Mouse (Mus musculus): ENCODE data around the gene Gtf2ird2.
A peak's percentile ranks its signal among the peaks of the same experiment; 100 is the strongest.

Gene Gtf2ird2

DNA sequence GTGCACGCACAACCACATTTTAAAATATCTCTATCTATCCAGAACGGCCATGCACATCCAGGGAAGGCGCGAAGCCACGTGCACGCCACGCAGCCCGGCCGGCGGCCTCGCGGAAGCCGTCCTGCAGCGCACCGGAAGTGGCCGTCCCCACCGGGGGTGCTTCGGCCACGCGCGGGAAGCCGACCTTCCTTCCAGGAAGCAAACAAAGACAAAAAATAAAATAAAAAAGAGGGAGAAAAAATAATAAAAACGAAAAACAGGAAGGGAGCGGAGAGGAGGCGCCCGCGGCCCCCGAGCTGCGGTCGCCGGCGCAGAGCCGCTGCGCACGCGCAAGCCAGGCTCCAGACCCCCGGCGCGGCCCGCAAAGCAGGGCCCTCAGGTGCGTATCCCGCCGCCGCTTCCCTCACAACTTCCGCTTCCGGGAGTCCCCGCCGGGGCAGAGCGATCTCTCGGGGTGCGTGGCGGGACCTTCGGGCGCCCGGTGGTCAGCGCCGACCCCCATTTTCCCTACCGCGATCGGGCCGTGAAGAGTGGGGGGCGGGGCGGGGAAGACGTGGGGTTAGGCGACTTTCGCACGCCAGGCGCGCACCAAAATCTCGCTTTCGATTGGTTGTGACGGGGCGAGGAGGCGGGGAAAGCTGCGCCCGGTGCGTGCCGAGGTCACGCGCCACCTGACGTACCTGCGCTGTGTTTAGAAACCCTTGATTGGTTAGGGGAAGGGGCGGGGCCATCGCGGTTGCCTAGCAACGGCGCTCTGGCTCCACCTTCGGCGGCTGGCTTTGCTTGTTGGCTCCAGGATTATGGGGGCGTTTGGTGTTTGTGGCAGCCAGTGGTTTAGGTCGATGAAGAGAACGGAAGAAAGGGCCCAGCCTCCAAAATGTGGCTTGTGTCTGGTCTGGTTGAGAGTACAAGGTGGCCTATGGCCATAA, at the start of gene Gtf2ird2:
TSS of gene Gtf2ird2 (plus strand) at position 140 of the 929 bp plus-strand sequence.
- DNase-seq (ENCODE audit: low spot score), result peak; percentile 97

DNA sequence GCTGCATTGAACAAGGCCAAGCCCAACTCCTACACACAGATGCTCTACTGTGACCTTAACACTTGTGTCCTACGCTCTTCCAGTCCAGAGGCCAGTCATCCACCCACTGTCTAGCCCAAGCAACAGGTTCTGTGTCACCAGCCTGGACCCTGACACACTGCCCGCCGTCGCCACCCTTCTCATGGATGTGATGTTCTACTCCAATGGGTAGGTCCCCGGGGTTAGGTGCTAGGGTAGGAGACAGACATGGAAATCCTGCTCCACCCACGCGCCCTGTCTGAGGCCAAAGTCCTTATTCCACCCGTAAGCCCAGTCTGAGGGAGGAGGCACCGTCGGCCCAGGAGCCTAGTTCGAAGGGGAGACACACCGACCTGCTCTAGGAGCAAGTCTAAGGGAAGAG, 47.8 kb upstream of the Gtf2ird2 start:
- DNase-seq (ENCODE audit: low spot score), result no peak

DNA sequence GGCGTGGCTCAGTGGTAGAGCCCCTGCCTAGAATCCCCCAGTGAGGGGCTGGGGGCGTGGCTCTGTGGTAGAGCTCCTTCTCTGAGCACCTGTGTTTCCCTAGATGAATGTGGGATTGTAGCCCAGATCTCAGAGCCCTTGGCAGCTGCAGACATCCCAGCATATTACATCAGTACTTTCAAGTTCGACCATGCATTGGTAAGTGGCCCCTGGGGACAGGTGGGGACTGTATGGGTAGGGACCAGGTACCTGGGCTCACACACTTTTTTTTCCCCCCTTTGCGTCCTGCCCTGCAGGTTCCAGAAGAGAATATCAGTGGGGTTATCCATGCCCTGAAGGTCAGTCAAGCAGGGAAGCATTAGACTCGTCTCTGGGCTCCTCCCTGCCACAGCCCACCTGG, 45.9 kb upstream of the Gtf2ird2 start:
- DNase-seq (ENCODE audit: low spot score), result no peak

DNA sequence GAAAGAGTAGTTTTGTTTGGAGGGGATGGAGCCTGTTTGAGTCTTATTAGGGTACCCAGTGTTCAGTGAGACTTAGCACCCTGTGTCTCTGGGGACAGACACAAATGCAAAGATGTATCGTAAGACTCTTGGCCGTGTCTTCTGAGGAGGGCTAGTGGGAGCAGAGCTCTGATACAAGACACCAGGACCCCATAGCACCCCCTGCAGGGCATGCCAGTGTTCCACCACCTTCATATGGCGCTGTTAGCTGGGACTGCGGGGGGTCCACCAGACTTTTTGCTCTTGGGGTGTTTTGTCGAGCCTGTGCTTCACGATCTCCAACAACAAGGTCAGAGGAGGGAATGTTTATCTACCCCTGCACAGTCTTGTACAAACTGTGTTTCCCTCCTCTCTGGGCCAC, 44.4 kb upstream of the Gtf2ird2 start:
- DNase-seq (ENCODE audit: low spot score), result no peak

DNA sequence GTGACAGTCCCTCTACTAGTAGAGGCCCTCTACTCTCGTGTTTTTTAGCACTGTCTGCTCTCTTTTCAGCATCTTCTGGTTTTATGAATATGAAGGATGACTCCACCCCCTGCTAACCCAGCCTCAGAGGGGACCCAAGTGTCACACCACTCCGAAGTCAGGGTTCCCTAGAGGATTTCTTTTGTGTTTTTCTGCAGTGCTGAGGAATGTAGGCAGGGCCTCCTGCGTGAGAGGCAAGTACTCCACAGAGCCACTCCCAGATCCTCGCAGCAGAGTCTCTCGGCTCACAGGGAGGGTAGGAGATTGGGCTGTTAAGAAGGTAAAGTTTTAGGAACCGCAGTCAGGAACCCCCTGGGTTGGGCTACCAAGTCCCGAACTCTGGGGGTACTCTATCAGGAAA, 42.6 kb upstream of the Gtf2ird2 start:
- no peak for DNase-seq (ENCODE audit: low spot score)

DNA sequence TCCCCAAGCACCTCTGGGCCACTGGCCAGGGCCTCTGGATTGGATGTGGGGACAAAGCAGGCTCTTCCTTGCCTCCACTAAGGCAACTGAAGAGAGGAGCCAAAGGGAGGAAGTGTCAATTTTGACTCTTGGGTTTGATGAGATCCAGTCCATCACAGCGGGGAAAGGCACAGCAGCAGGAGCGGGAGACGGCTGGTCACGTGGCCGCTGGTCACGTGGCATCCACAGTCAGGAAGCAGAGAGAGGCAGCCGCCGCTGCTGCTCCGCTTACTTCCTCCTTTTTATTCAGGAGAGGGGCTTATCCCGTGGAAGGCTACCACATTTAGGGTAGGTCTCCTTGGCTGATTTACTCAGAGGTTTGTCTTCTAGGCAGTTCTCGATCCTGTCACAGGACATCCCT, 41.4 kb upstream of the Gtf2ird2 start:
- no peak for DNase-seq (ENCODE audit: low spot score)

DNA sequence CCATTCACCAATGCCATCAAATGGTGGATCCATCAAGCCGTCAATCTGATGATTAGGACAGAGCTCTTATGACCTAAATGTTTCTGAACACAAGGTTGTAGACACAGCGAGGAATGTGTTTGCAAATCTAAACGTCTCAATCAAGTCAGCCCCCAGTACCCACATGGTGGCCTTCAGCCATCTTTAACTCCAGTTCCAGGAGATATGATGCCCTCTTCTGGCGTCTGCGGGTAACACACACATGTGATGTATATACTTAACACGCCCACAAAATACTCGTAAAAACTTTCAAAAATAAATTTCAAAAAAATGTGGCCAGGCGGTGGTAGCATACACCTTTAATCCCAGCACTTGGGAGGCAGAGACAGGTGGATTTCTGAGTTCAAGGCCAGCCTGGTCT, 38.8 kb upstream of the Gtf2ird2 start:
- no peak for DNase-seq (ENCODE audit: low spot score)

DNA sequence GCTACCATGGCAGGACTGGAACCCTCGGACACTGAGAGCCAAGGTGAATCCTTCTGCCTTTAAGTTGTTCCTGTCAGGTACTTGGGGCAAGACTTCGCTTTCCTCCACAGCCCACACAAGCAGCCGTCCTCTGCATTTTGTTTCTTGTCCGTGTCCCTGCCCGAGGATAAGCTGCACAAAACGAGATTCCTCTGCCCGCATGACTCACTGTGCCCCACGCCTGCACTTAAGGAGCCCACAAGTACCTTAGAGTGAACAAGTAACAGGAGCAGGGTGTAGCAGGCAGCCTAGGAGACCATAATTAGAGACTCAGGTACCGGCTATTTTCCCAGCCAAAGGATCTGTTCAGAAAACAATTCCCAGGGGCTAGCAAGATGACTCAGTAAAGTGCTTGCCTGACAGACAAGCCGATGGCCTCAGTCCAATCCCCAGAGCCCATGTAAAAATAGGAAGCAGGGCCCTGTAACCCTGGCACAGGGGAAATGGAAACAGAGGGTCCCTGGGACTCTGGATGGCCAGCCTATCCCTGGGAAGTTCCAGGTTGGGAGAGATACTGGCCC, 36.5 kb upstream of the Gtf2ird2 start:
- DNase-seq (ENCODE audit: low spot score), result no peak

DNA sequence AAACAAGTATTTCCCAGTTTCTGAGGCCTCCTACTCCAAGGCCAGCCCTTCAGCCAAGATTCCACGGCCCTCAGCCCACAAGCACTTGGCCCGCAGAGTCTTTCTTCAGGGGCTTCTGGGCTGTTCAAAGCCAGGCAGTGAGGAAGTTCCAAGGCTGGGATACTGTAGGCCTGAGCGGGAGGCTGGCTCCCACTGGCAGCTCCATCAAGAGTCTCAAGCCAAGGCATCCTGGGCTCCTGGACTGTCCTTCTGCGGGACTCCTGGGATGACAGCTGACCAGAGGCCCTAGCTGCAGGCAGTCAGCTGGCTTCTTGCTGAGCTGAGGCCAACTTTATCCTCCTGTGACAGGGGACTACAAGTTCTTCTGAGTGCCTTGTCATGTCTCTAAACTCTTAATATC, 35.7 kb upstream of the Gtf2ird2 start:
- DNase-seq (ENCODE audit: low spot score), result no peak

DNA sequence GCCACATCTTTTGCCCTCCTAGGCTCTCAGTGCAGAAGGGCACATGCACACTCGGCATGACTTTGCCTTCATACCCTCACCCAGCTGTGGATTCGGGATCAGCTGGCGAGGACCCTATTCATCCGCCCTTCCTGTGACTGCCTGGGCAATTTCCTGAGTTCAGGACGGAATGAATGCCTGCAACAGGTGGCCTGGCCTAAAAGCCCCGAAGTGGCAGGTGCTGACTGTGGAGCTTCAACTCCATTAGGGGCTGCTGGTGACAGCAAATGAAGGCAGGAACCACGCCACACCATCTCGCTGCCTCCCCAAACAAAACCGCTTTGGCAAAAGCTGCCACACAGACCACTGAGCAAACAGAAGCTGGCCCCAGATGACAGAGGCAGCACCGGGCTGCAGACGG, 31.9 kb upstream of the Gtf2ird2 start:
- DNase-seq (ENCODE audit: low spot score), result no peak

DNA sequence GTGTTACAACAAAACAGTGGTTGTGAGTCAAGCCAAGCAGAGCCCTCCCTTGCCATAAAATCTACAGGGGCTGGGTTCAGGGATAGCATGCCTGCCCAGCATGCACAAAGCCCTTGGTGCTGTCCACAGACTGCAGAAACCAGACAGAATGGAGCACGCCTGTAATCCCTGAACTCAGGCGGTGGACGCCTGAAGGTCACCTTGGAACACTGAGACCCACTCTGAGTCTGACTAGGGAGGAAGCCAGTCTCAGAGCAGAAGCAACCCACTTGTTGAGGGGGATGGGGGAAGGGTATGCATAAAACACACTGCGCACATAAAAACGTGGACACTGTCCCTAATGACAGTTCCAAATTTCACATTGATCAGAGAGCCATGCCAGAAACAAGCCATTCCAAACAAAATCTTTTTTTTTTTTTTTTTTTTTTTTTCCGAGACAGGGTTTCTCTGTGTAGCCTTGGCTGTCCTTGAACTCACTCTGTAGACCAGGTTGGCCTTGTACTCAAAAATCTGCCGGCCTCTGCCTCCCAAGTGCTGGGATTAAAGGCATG, 27.8 kb upstream of the Gtf2ird2 start:
- DNase-seq (ENCODE audit: low spot score), result no peak

DNA sequence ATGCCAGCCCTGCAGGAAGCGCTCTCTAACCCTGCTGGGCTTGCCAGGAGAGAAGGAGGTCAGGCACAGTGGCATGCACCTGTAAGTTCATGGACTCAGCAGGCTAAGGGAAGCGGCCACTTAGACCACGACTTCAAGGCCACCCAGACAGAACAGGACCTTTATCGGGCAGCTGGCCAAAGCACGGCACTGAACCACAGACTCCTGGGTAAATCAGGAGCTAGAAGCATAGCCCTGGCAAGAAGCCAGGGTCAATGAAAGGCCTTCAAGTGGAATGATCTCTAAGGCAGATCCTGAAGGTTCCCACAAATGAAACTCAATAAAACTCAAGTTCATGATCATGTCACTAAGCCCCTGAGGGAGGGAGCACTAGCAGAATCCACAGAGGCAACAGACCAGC, 19.1 kb upstream of the Gtf2ird2 start:
- DNase-seq (ENCODE audit: low spot score), result no peak

DNA sequence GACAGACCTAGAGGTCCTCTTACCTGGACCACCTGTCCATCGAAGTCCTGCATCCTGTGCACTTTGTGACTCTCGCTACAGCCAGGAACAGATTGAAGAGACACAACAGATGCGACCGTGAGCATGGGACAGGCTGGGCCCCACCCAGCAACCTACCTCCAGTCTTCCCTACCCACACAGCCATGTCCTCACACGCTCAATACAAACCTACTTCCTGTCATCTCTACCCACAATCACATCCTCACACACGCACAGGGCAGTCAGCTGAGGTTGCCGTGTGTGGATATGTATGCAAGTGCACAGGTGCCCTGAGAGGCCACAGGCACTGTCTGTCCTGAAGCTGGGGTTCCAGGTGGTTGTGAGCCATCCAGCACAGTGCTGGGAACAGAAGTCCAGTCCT, 17.2 kb upstream of the Gtf2ird2 start:
- no peak for DNase-seq (ENCODE audit: low spot score)

DNA sequence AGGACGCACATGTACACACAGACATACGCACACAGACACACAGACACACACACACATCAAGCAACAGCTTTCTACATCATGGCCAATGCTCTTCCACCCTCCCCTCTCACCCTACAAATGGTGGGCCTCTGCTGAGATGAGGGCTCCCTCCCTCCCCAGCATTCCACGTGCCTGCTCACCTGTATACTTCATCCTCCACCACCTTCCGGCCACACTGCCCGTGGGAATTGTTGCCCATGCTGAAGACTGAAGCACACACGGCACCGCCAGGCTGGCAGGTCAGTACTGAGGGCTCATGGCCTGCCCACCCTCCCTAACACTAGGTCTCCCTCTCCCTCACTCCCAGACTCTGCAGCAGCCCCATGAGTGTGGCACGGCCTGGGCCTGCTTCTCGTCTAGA, 15.8 kb upstream of the Gtf2ird2 start:
- no peak for DNase-seq (ENCODE audit: low spot score)

DNA sequence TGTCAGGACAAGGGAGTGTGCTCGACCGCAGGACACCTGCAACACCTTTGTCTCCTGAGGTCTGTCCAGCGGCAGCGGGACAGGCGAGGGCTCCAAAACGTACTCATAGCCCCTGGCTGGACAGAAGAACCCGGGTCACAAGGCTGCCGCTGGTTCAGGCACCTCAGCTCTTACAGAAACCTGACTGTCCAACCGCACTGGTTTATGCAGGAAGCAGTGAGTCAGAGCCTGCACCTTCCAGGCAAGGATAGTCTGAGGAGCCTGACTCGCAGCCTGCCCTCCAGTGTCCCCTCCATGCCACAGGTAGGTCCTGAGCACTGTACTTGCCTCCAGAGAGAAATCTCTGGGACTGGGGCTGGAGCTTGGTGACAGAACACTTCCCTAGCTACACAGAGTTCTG, 14.6 kb upstream of the Gtf2ird2 start:
- no peak for DNase-seq (ENCODE audit: low spot score)

DNA sequence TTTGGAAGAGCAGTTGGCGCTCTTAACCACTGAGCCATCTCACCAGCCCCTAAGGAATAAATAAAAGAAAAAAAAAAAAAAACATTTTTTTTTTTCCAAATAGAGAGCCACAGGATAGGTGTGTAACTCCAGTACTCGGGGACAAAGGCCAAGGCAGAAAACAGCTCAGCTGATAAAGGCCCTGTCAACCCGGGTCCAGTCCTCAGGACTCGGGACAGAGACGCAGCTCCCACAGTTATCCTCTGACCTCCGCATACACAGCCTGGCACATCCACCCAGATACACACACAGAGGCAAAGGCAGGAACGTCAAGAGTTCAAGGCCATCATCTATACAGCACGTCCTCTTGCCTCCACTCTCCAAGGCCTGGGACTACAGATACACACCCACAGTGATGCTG, 13.7 kb upstream of the Gtf2ird2 start:
- DNase-seq (ENCODE audit: low spot score), result no peak

DNA sequence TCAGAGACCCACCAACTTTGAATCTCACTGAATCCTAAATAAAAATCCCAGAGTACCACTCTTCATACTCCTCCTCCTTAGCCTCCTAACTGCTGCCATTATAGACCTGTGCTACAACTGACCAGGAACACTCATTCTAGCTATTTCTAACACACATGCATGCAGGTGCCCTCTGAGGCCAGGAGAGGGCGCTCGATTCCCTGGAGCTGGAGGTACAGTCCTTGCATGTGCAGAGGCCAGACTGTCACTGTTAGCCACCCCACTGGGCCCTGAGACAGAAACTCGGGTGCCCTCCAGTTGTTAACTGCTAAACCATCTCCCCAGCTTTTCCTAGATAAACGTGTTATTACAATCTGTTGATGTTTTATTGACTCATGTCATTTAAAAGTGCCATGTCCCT, 10.6 kb upstream of the Gtf2ird2 start:
- DNase-seq (ENCODE audit: low spot score), result peak; percentile 16

DNA sequence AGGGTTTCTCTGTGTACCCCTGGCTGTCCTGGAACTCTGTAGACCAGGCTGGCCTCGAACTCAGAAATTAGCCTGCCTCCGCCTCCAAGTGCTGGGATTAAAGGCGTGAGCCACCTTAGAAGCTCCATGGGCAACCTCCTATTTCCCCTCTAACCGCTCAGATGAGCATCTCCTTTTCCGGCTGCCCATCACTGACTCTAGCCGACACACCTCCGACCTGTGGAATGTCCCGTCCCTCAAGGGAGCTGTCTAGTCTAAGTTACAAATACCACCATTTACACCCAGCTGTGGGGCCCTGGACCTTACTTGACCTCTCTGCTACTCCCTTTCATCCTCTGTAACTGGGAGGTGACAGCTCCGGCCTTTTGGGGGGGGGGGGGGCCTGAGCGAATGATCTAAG, 8.1 kb upstream of the Gtf2ird2 start:
- no peak for DNase-seq (ENCODE audit: low spot score)

DNA sequence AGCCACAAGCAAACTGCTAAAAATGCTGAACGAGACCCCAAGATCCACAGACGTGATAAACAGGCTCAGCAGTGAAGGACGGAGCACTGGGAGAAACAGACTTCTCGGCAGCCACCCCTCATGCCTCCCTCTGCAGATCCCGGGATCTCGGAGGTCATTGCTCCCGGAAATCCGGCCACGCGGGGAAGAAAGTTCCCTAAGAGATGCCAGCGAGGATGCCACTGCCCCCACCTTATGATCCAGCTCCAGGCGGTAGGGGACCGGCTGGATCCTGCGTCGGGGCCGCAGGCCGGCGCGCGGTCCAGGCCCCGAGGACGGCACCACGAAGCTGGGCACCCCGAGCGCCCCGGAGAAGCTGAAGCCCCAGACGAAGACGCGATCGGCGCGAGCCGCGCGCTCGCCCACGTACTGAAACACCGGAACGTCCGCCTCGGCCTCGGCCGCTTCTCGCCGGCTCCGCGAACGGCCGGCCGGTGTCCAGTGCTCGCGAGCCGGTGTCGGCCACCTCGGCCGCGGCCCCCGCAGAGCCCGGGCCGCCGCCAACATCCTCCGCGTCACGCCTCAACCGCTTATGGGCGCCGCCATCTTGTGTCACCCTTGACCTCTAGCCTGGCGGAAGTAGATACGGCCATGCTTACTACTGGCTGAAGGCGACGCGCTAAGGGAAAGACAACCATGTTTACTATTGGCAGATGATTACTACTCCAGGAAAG, 7.5 kb upstream of the Gtf2ird2 start, which contains the start of gene Rcc1l:
TSS of gene Rcc1l (minus strand) at position 606 of the 713 bp plus-strand sequence.
- peak; percentile 68 for DNase-seq (ENCODE audit: low spot score)

DNA sequence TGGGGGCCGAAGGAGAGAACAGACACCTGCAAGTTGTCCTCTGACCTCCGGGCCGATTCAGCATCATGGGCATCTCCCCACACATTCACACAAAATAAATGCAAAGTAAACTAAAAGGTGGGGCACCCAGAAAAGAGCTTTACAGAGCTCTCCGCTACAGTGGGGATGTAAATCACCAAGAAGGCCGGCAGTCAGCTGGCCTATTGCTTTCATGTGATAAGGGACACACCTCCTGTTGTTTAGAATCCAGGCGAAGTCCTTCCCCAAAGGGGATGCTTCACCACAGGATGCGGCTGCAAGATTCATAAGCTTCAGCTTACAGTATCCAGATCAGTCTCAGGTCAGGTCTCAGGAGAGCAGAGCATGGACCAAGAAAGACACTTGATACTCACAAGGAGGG, 5.3 kb upstream of the Gtf2ird2 start:
- no peak for DNase-seq (ENCODE audit: low spot score)

DNA sequence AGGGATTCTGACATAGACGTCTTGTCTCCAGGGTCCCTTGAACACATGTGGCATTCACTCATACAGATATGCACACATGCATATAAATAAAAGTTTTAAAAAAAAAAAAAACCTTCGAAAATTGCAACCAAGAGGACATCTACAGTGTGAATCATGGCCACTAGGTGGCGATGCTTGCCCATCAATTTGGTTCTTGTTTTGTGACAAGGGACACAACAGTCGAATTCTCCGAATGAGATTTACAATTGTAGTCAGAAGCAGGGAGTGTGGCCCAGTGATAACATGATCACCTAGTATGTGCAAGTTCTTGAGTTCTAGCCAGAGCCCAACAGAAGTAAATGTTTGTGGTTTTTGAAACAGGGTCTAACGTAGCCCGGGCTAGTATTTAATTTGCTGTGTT, 3.9 kb upstream of the Gtf2ird2 start:
- peak; percentile 69 for DNase-seq (ENCODE audit: low spot score)

DNA sequence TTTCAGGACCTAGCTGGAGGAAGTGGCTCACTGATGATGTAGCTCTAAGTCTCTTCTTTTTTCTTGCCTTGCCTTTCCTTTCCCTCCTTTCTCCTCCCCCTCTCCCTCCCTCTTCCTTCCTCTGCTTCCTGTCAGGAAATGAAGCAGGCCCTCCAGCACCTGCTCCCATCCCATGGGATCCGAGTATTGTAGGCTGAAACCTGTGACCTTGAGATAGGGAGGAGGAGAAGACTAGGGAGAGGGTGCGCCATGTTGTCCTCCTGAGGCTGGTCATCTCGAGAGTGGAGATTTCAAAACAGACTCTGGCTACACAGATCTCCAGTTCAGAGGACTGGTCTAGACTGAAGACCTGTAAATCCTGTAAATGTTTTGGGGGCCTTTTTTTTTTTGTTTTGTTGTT, 1.6 kb upstream of the Gtf2ird2 start:
- DNase-seq (ENCODE audit: low spot score), result no peak

DNA sequence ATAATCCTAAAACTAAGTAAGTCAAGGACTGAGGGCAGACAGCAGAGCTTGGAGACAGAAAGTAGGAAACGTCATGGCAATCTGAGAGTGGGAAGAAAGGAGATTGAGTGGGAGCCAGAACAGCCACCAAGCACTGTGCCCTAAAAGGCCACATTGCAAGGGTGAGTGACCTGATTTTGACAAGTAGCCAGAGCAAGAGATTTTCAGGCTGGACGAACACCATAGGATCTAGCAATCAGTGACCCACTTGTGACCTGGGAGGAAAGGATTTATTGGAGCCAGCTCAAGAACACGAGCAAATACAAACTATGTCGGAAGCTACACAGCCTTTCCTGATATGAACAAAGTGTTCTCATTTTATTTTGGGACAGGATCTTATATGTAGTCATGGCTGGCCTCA, 1.1 kb upstream of the Gtf2ird2 start:
- DNase-seq (ENCODE audit: low spot score), result no peak

Measured in spleen, adult 12 weeks (tissue).